Mouse (Mus musculus) limb, embryonic 10.5 days (tissue): ENCODE measurements around the gene Tcl1b1. TPM values are rescaled to one million over a fixed set of nuclear protein-coding genes. Genes with fewer than 3 reads are reported as not detected.

Experiments used
- DNase-seq: peaks from one replicate; pipeline ENCODE4 v3.0.0-alpha.2; 2017; ENCODE audit warnings: low spot score
- H3K27ac ChIP-seq: fragments of 300-500 bp; sonication (generic); 2 replicates; pipeline ENCODE4 v1.5.1; 2016; ENCODE audit warnings: mild to moderate bottlenecking
- H3K27me3 ChIP-seq: fragments of 300-500 bp; sonication (generic); 2 replicates; pipeline ENCODE4 v1.6.1; 2016; ENCODE audit warnings: low read depth, mild to moderate bottlenecking; ENCODE audit not compliant: poor library complexity, severe bottlenecking
- H3K36me3 ChIP-seq: fragments of 300-500 bp; sonication (generic); 2 replicates; pipeline ENCODE4 v1.6.1; 2016; ENCODE audit warnings: mild to moderate bottlenecking, moderate library complexity
- H3K4me1 ChIP-seq: fragments of 300-500 bp; sonication (generic); 2 replicates; pipeline ENCODE4 v1.6.1; 2016
- H3K4me3 ChIP-seq: fragments of 300-500 bp; sonication (generic); 2 replicates; pipeline ENCODE4 v1.5.1; 2016; ENCODE audit warnings: mild to moderate bottlenecking, moderate library complexity
- H3K9me3 ChIP-seq: fragments of 300-500 bp; sonication (generic); replicated peaks from 2 replicates; pipeline ENCODE4 v1.6.1; 2016; ENCODE audit warnings: mild to moderate bottlenecking
- WGBS: fragments of 180-500 bp; shearing (Covaris S2); methylation state at CpG from one replicate; pipeline ENCODE4 v1.1.7; 2016; 5-methylcytosine and 5-hydroxymethylcytosine counted together
- polyA plus RNA-seq: library from polyadenylated mRNA; unstranded; fragments of >200 nt; fragmentation: Nextera tagmentation; extraction: Ambion mirVana; gene quantifications from 2 replicates; pipeline ENCODE4 v1.2.1, GENCODE M21; 2016

The Tcl1b1 gene
- polyA plus RNA-seq, 1 experiment from 2014 or later = not detected

DNA sequence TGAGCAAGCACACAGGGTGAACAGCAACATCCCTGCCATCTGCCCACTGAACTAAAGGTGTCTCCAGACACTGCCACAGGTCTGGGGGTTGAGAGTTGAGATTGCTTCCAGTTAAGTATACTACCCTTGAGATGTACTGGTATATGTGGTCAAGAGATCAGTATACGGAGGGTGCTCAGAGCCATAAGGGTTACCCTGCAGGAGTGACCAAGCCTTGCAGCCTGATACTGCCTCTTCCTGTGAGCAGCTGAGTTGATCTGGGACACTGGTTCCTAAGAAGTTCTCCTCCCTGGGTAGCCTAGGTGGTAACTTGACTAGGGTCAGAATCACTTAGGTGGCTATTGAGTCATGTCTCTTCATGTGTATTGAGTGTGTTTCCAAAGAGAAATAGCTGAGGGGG lies 49.0 kb downstream of the Tcl1b1 start:
- 88% methylated on average over 1 of the region's 1 CpGs for WGBS
- no peak overlapping the region for H3K4me3 ChIP-seq
- no peak for DNase-seq
- no peak overlapping the region for H3K27ac ChIP-seq
- no peaks in the 10 kb centered on the region for H3K27me3 ChIP-seq
- H3K9me3 ChIP-seq = no peaks in the 10 kb centered on the region
- H3K4me1 ChIP-seq = no peaks in the 10 kb centered on the region
- H3K36me3 ChIP-seq = no peaks in the 10 kb centered on the region

DNA sequence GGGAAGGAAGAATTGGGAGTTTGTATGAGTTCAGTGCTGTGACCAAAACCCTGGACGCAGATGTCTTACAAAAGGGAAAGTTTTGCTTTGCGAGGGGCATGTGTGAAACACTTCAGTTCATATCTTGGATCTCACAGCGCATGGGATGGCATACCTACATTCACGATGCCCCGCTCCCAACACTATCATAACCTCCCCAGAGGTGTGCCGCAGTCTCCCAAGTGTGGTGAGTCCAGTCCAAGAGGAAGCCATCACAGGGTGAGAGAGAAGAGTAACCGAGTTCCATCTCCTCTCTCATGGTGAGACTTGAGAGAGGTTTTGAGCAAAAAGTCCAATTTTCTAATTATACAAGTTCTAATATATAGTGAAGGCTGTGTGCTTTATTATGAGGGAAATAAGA lies 49.7 kb downstream of the Tcl1b1 start:
- no peak for DNase-seq
- no peak overlapping the region for H3K27ac ChIP-seq
- H3K27me3 ChIP-seq = no peaks in the 10 kb centered on the region
- 94% methylated on average over 7 of the region's 7 CpGs for WGBS
- H3K4me3 ChIP-seq = no peak overlapping the region
- H3K9me3 ChIP-seq = no peaks in the 10 kb centered on the region
- no peaks in the 10 kb centered on the region for H3K4me1 ChIP-seq
- H3K36me3 ChIP-seq = no peaks in the 10 kb centered on the region

Other genes with a start within 250 kb of the Tcl1b1 start
- gene Syne3, start 149.9 kb upstream of the Tcl1b1 start, polyA plus RNA-seq = 0.09 and 0.25 TPM in 2 replicates
- 215 and 255 TPM in 2 replicates for gene Glrx5, start 127.0 kb upstream of the Tcl1b1 start, polyA plus RNA-seq
- gene Tcl1b2, start 13.7 kb upstream of the Tcl1b1 start, polyA plus RNA-seq = not detected in 2 replicates
- gene Tcl1b5, start 16.7 kb downstream of the Tcl1b1 start, polyA plus RNA-seq = not detected in 2 replicates
- gene Tcl1b3, start 31.4 kb downstream of the Tcl1b1 start, polyA plus RNA-seq = not detected in 2 replicates
- not detected in 2 replicates for gene Tcl1b4, start 42.3 kb downstream of the Tcl1b1 start, polyA plus RNA-seq
- gene Tcl1, start 63.1 kb downstream of the Tcl1b1 start, polyA plus RNA-seq = not detected in 2 replicates
- 0.23 and 0.26 TPM in 2 replicates for gene Tunar, start 174.2 kb downstream of the Tcl1b1 start, polyA plus RNA-seq